Mouse (Mus musculus) MEL (cell line): ENCODE measurements around the gene Fndc9. TPM values are rescaled to one million over a fixed set of nuclear protein-coding genes. Genes with fewer than 3 reads are reported as not detected.

Experiments used
- DNase-seq: peaks from one replicate; pipeline ENCODE4 v3.0.0; 2011; ENCODE audit warnings: low read depth, low spot score
- H3K27ac ChIP-seq: 2 replicates; pipeline ENCODE4 v1.5.1; 2012; ENCODE audit warnings: low read depth, mild to moderate bottlenecking, control low read depth, low read length, moderate library complexity; ENCODE audit not compliant: control insufficient read depth
- H3K27me3 ChIP-seq, 2 experiments: fragments of 150-350 bp in 1 of 2; sonication (generic) in 1 of 2; 2 replicates each; pipeline ENCODE4 v1.6.1; 2012; ENCODE audit warnings: low read length in 2 of 2, mild to moderate bottlenecking in 2 of 2, improper control_type of control experiment in 1 of 2, moderate library complexity in 1 of 2; ENCODE audit not compliant: insufficient read depth in 2 of 2, control insufficient read depth in 1 of 2
- H3K36me3 ChIP-seq, 2 experiments: 2 replicates each; pipeline ENCODE4 v1.6.1; 2012 to 2014; ENCODE audit warnings: low read length in 2 of 2, improper control_type of control experiment in 1 of 2, inconsistent platforms in 1 of 2, mild to moderate bottlenecking in 1 of 2; ENCODE audit not compliant: insufficient read depth in 2 of 2, control insufficient read depth in 1 of 2
- H3K4me1 ChIP-seq, 2 experiments: fragments of 150-350 bp in 1 of 2; sonication (generic) in 1 of 2; 2 replicates each; pipeline ENCODE4 v1.6.1; 2012; ENCODE audit warnings: low read length in 2 of 2, improper control_type of control experiment in 1 of 2, mild to moderate bottlenecking in 1 of 2; ENCODE audit not compliant: insufficient read depth in 2 of 2, control insufficient read depth in 1 of 2
- H3K4me3 ChIP-seq, 2 experiments: fragments of 150-350 bp in 1 of 2; sonication (generic) in 1 of 2; 2 replicates each; pipeline ENCODE4 v1.5.1; 2012; ENCODE audit warnings: low read depth in 2 of 2, low read length in 2 of 2, mild to moderate bottlenecking in 2 of 2, moderate library complexity in 2 of 2, control low read depth in 1 of 2, improper control_type of control experiment in 1 of 2; ENCODE audit not compliant: control insufficient read depth in 1 of 2, insufficient read depth in 1 of 2
- H3K79me2 ChIP-seq: 2 replicates; pipeline ENCODE4 v1.6.1; 2012; ENCODE audit warnings: mild to moderate bottlenecking, low read length, moderate library complexity; ENCODE audit not compliant: control insufficient read depth, poor library complexity, insufficient read depth
- H3K9ac ChIP-seq: 2 replicates; pipeline ENCODE4 v1.6.1; 2012; ENCODE audit warnings: low read depth, mild to moderate bottlenecking, control low read depth, low read length, moderate library complexity; ENCODE audit not compliant: control insufficient read depth, poor library complexity, severe bottlenecking
- H3K9me3 ChIP-seq: fragments of 150-350 bp; sonication (generic); replicated peaks from 2 replicates; pipeline ENCODE4 v1.6.1; 2012; ENCODE audit warnings: mild to moderate bottlenecking, low read length, improper control_type of control experiment, moderate library complexity; ENCODE audit not compliant: insufficient read depth
- BHLHE40 ChIP-seq: IDR thresholded peaks from 2 replicates; pipeline ENCODE4 v1.6.1; 2012; ENCODE audit warnings: low read depth, mild to moderate bottlenecking, inconsistent platforms, low read length, improper control_type of control experiment, borderline replicate concordance
- CHD1 ChIP-seq: IDR thresholded peaks from 2 replicates; pipeline ENCODE4 v1.6.1; 2012; ENCODE audit warnings: low read depth, mild to moderate bottlenecking, inconsistent platforms, low read length, improper control_type of control experiment
- CHD2 ChIP-seq: IDR thresholded peaks from 2 replicates; pipeline ENCODE4 v1.6.1; 2011; ENCODE audit warnings: low read length, improper control_type of control experiment
- CTCF ChIP-seq, 3 experiments: IDR thresholded peaks in 2 of 3; conservative IDR thresholded peaks in 1 of 3; 2 replicates each; pipeline ENCODE4 v1.5.1; 2011 to 2012; ENCODE audit warnings: low read length in 3 of 3, low read depth in 2 of 3, mild to moderate bottlenecking in 2 of 3, improper control_type of control experiment in 1 of 3, inconsistent platforms in 1 of 3, mixed read lengths in 1 of 3, moderate library complexity in 1 of 3; ENCODE audit not compliant: control insufficient read depth in 1 of 3, insufficient read depth in 1 of 3, poor library complexity in 1 of 3, severe bottlenecking in 1 of 3
- E2F4 ChIP-seq: IDR thresholded peaks from 2 replicates; pipeline ENCODE4 v1.6.1; 2011; ENCODE audit warnings: low read depth, low read length, improper control_type of control experiment, borderline replicate concordance
- EP300 ChIP-seq, 2 experiments: IDR thresholded peaks; 2 replicates each; pipeline ENCODE4 v1.6.1; 2011; ENCODE audit warnings: improper control_type of control experiment in 2 of 2, low read length in 2 of 2, low read depth in 1 of 2, mild to moderate bottlenecking in 1 of 2
- ETS1 ChIP-seq: IDR thresholded peaks from 2 replicates; pipeline ENCODE4 v1.6.1; 2012; ENCODE audit warnings: low read depth, mild to moderate bottlenecking, inconsistent platforms, low read length, improper control_type of control experiment, moderate library complexity
- GATA1 ChIP-seq: IDR thresholded peaks from 2 replicates; pipeline ENCODE4 v1.6.1; 2011; ENCODE audit warnings: low read depth, low read length, improper control_type of control experiment
- HCFC1 ChIP-seq: IDR thresholded peaks from 2 replicates; pipeline ENCODE4 v1.6.1; 2012; ENCODE audit warnings: low read depth, mild to moderate bottlenecking, inconsistent platforms, low read length, improper control_type of control experiment, moderate library complexity
- JUND ChIP-seq: IDR thresholded peaks from 2 replicates; pipeline ENCODE4 v1.6.1; 2011; ENCODE audit warnings: low read depth, mild to moderate bottlenecking, improper control_type of control experiment, low read length
- KAT2A ChIP-seq: conservative IDR thresholded peaks from 2 replicates; pipeline ENCODE4 v1.6.1; 2012; ENCODE audit warnings: low read depth, low read length, improper control_type of control experiment, inconsistent platforms
- MAFK ChIP-seq: IDR thresholded peaks from 2 replicates; pipeline ENCODE4 v1.6.1; 2011; ENCODE audit warnings: low read depth, mild to moderate bottlenecking, low read length, improper control_type of control experiment, borderline replicate concordance
- MAX ChIP-seq: IDR thresholded peaks from 2 replicates; pipeline ENCODE4 v1.6.1; 2011; ENCODE audit warnings: low read length, improper control_type of control experiment
- MEF2A ChIP-seq: IDR thresholded peaks from 2 replicates; pipeline ENCODE4 v1.6.1; 2014; ENCODE audit warnings: low read depth, mild to moderate bottlenecking, inconsistent platforms, low read length, improper control_type of control experiment; ENCODE audit not compliant: poor library complexity, insufficient replicate concordance, severe bottlenecking; ENCODE audit errors: extremely low read depth
- MXI1 ChIP-seq: IDR thresholded peaks from 2 replicates; pipeline ENCODE4 v1.6.1; 2011; ENCODE audit warnings: mild to moderate bottlenecking, low read depth, low read length, improper control_type of control experiment
- MYB ChIP-seq: IDR thresholded peaks from 2 replicates; pipeline ENCODE4 v1.6.1; 2011; ENCODE audit warnings: mild to moderate bottlenecking, low read depth, low read length, improper control_type of control experiment
- POLR2A ChIP-seq, 2 experiments: IDR thresholded peaks; 2 replicates each; pipeline ENCODE4 v1.6.1; 2011 to 2012; ENCODE audit warnings: low read length in 2 of 2, mild to moderate bottlenecking in 2 of 2, control low read depth in 1 of 2, improper control_type of control experiment in 1 of 2, low read depth in 1 of 2, moderate library complexity in 1 of 2; ENCODE audit not compliant: control insufficient read depth in 1 of 2, insufficient read depth in 1 of 2, poor library complexity in 1 of 2
- POLR2AphosphoS2 ChIP-seq: IDR thresholded peaks from 2 replicates; pipeline ENCODE4 v1.6.1; 2011; ENCODE audit warnings: low read length, improper control_type of control experiment
- RAD21 ChIP-seq: IDR thresholded peaks from 2 replicates; pipeline ENCODE4 v1.6.1; 2011; ENCODE audit warnings: mild to moderate bottlenecking, low read depth, low read length, improper control_type of control experiment
- SIN3A ChIP-seq: IDR thresholded peaks from 2 replicates; pipeline ENCODE4 v1.6.1; 2012; ENCODE audit warnings: low read length, improper control_type of control experiment, inconsistent platforms
- SMC3 ChIP-seq: IDR thresholded peaks from 2 replicates; pipeline ENCODE4 v1.6.1; 2011; ENCODE audit warnings: low read depth, low read length, improper control_type of control experiment
- TBP ChIP-seq: IDR thresholded peaks from 2 replicates; pipeline ENCODE4 v1.8.0; 2011; ENCODE audit warnings: low read depth, low read length, improper control_type of control experiment
- TCF12 ChIP-seq: IDR thresholded peaks from 2 replicates; pipeline ENCODE4 v1.6.1; 2014; ENCODE audit warnings: low read depth, mild to moderate bottlenecking, inconsistent platforms, low read length, improper control_type of control experiment, moderate library complexity
- UBTF ChIP-seq: IDR thresholded peaks from 2 replicates; pipeline ENCODE4 v1.6.1; 2012; ENCODE audit warnings: low read depth, mild to moderate bottlenecking, inconsistent platforms, low read length, improper control_type of control experiment, moderate library complexity, borderline replicate concordance; ENCODE audit not compliant: insufficient read depth
- USF1 ChIP-seq: IDR thresholded peaks from 2 replicates; pipeline ENCODE4 v1.6.1; 2014; ENCODE audit warnings: low read depth, mild to moderate bottlenecking, inconsistent platforms, low read length, improper control_type of control experiment, moderate library complexity
- ZC3H11A ChIP-seq: IDR thresholded peaks from 2 replicates; pipeline ENCODE4 v1.6.1; 2012; ENCODE audit warnings: low read depth, mild to moderate bottlenecking, inconsistent platforms, low read length, improper control_type of control experiment
- ZKSCAN1 ChIP-seq: IDR thresholded peaks from 2 replicates; pipeline ENCODE4 v1.6.1; 2012; ENCODE audit warnings: low read depth, mild to moderate bottlenecking, inconsistent platforms, low read length, improper control_type of control experiment, moderate library complexity
- ZMIZ1 ChIP-seq: IDR thresholded peaks from 2 replicates; pipeline ENCODE4 v1.6.1; 2012; ENCODE audit warnings: low read depth, mild to moderate bottlenecking, inconsistent platforms, low read length, improper control_type of control experiment, moderate library complexity
- polyA plus RNA-seq, 2 experiments: library from polyadenylated mRNA; stranded (reverse) in 1 of 2; unstranded in 1 of 2; fragments of >175 nt in 1 of 2; fragments of >200 nt in 1 of 2; gene quantifications; 2 replicates each; pipeline versions ENCODE4 v1.2.1 to v1.2.4; 2012; ENCODE audit warnings: low replicate concordance in 2 of 2, low read depth in 1 of 2; ENCODE audit not compliant: insufficient read length in 2 of 2, insufficient read depth in 1 of 2, missing spikeins in 1 of 2
- total RNA-seq: library from RNA; depleted of rRNA; stranded (reverse); fragments of 300-350 nt; gene quantifications from 2 replicates; pipeline ENCODE4 v1.2.3, GENCODE M21; 2012

Gene Fndc9
- total and polyA plus RNA-seq, 3 experiments, result 0.08 to 0.35 TPM; not detected in 1

DNA sequence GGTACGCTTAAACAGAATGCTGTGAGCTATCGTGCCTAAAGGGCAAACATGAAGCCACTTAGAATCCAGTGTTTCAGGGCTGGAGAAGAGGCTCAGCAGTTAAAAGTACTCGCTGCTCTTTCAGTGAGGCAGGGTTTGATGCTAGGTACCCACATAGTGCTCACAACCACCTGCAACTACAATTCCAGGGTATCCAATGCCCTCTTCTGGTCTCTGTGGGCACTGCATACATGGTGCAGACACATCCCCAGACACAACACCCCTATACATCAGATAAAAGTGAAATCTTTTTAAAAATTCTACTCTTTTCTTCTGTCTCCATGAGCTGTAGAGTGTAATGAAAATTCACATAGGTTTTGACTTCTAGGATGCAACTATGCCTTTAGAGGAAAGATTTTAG is 38.6 kb downstream of the Fndc9 start:
- no peaks in the 10 kb centered on the region for H3K79me2 ChIP-seq
- H3K27ac ChIP-seq, result no peak overlapping the region
- TF ChIP-seq CTCF (IDR thresholded peaks at IDR 0.05 in 2 of 3, conservative IDR thresholded peaks at IDR 0.05 in 1 of 3; ENCODE audit: control insufficient read depth in 1 of 3, insufficient read depth in 1 of 3, low read depth in 2 of 3, low read length in 3 of 3, poor library complexity in 1 of 3, severe bottlenecking in 1 of 3) (peak; percentile 22 to 43 (median 28); a peak in 4 of 6 replicates), MAX (no peak), JUND (no peak), RAD21 (peak; percentile 5; the same call in 1 of the 2 replicates)
- H3K9ac ChIP-seq, result no peak overlapping the region
- H3K9me3 ChIP-seq, result no peaks in the 10 kb centered on the region
- DNase-seq, result peak; percentile 36
- peaks cover 0 to 4% of the 10 kb centered on the region in 2 experiments; a peak in 2 of 4 replicates for H3K36me3 ChIP-seq
- no peaks in the 10 kb centered on the region for H3K27me3 ChIP-seq
- H3K4me3 ChIP-seq, result no peak overlapping the region
- no peaks in the 10 kb centered on the region for H3K4me1 ChIP-seq

DNA sequence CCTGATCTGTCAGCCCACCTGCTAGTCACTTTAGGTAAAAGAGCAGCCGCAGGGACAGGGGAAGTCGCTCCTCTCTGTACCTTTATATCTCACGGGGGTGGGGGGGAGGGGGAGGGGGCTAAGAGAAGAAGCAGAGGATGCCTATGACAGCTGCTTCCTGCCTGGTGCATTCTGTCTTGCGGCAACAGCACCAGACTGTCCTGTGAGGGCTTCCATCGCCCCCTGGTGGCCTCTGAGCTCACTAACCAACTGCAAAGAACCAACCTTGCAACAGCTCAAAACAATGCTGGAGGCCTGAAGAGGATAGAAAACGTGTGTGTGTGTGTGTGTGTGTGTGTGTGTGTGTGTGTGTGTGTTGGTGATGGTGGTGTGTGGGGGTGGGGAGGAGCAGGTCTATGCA is 40.0 kb downstream of the Fndc9 start:
- no peak overlapping the region for H3K9ac ChIP-seq
- DNase-seq, result peak; percentile 88

GRCm38 (mm10) chr11:46276168-46276567 is 40.8 kb downstream of the Fndc9 start:
- no peak overlapping the region for H3K4me3 ChIP-seq
- H3K36me3 ChIP-seq, result peaks cover 0 to 6% of the 10 kb centered on the region in 2 experiments; a peak in 2 of 4 replicates
- no peak for DNase-seq
- H3K27ac ChIP-seq, result no peak overlapping the region
- no peaks in the 10 kb centered on the region for H3K79me2 ChIP-seq
- H3K27me3 ChIP-seq, result no peaks in the 10 kb centered on the region
- no peak for TF ChIP-seq USF1
- TF ChIP-seq TBP, result no peak
- no peak for TF ChIP-seq TCF12
- TF ChIP-seq E2F4, result no peak
- TF ChIP-seq POLR2AphosphoS2, result no peak
- TF ChIP-seq EP300 (IDR thresholded peaks at IDR 0.05; ENCODE audit: low read depth in 1 of 2, low read length in 2 of 2), result no peak
- no peak for TF ChIP-seq SIN3A
- TF ChIP-seq GATA1, result no peak
- no peak for TF ChIP-seq ZMIZ1
- no peak for TF ChIP-seq UBTF
- no peak for TF ChIP-seq KAT2A
- TF ChIP-seq CHD1, result no peak
- TF ChIP-seq ETS1, result no peak
- TF ChIP-seq MYB, result no peak
- TF ChIP-seq CHD2, result no peak
- no peak for TF ChIP-seq POLR2A (IDR thresholded peaks at IDR 0.05; ENCODE audit: control insufficient read depth in 1 of 2, insufficient read depth in 1 of 2, low read depth in 1 of 2, low read length in 2 of 2, poor library complexity in 1 of 2)
- TF ChIP-seq BHLHE40, result no peak
- no peak for TF ChIP-seq ZKSCAN1
- no peak for TF ChIP-seq HCFC1
- no peak for TF ChIP-seq MEF2A
- H3K9me3 ChIP-seq, result no peaks in the 10 kb centered on the region
- no peak overlapping the region for H3K9ac ChIP-seq
- no peaks in the 10 kb centered on the region for H3K4me1 ChIP-seq

More for the DNA sequence above, 40.0 kb downstream of the Fndc9 start:
- H3K4me3 ChIP-seq, result no peak overlapping the region
- H3K36me3 ChIP-seq, result peaks cover 0 to 4% of the 10 kb centered on the region in 2 experiments; a peak in 2 of 4 replicates
- H3K27me3 ChIP-seq, result no peaks in the 10 kb centered on the region
- H3K27ac ChIP-seq, result no peak overlapping the region
- no peak for TF ChIP-seq HCFC1
- TF ChIP-seq SIN3A, result no peak
- peak; percentile 38 for TF ChIP-seq ZC3H11A
- no peak for TF ChIP-seq MAFK
- TF ChIP-seq CTCF (IDR thresholded peaks at IDR 0.05 in 2 of 3, conservative IDR thresholded peaks at IDR 0.05 in 1 of 3; ENCODE audit: control insufficient read depth in 1 of 3, insufficient read depth in 1 of 3, low read depth in 2 of 3, low read length in 3 of 3, poor library complexity in 1 of 3, severe bottlenecking in 1 of 3), result peak; percentile 58 to 96 (median 87)
- TF ChIP-seq MXI1, result no peak
- peak; percentile 69 for TF ChIP-seq SMC3
- TF ChIP-seq ZKSCAN1, result no peak
- TF ChIP-seq RAD21, result peak; percentile 48
- H3K9me3 ChIP-seq, result no peaks in the 10 kb centered on the region
- H3K4me1 ChIP-seq, result no peaks in the 10 kb centered on the region
- H3K79me2 ChIP-seq, result no peaks in the 10 kb centered on the region
